Mouse (Mus musculus): ENCODE measurements at regions not wholly inside any gene's neighbourhood (a gene's known extent, or its start where the extent isn't known, plus 50 kb on each side); places are given as distances from the start of the nearest gene placed in this dataset.

DNA sequence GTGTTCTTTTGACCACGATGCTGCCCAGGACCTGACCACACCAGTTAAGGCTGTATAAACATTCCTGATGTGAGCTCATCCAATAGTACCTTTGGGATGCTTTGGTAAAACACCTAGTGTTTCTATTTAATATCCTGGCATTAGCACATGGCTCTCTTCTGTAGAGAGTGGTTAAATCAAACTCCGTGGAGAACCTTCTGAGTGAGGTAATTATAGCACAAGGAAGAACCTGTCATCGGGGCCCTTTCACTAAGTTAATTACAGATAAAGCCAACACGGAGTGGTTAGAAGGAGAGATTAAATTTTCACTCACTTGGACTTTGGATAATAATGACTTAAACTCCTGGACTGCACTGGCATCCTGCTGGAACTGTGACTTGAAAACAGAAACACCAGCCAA lies 133.8 kb upstream of the N6amt1 start:
- H3K27me3 ChIP-seq (ENCODE audit: insufficient read depth, low read length) = no peaks in the 10 kb centered on the region
- DNase-seq (no peak), ATAC-seq (no peak)
- H3K9me3 ChIP-seq (ENCODE audit: low read length) = no peaks in the 10 kb centered on the region
- H3K4me1 ChIP-seq (ENCODE audit: insufficient read depth) = no peaks in the 10 kb centered on the region
- 60% methylated on average over 4 of the region's 4 CpGs for WGBS (ENCODE audit: insufficient replicate concordance)
- no peak overlapping the region for H3K9ac ChIP-seq (replicated peaks)
- no peak overlapping the region for H3K4me2 ChIP-seq (ENCODE audit: low read depth, low read length)
- TF ChIP-seq EP300 (IDR thresholded peaks at IDR 0.05; ENCODE audit: low read depth) = no peak
- no peak for TF ChIP-seq CTCF (IDR thresholded peaks at IDR 0.05; ENCODE audit: low read depth)
- no peak overlapping the region for H3K4me3 ChIP-seq (ENCODE audit: low read depth, low read length)
- H3K27ac ChIP-seq (ENCODE audit: low read depth) = no peak overlapping the region
- no peaks in the 10 kb centered on the region for H3K36me3 ChIP-seq (replicated peaks; ENCODE audit: insufficient read depth, low read length)

- Histone ChIP-seq H3K27me3 (ENCODE audit: insufficient read depth, low read length) (no peaks in the 10 kb centered on the region), H3K27ac (ENCODE audit: low read depth) (no peak overlapping the region), H3K4me2 (ENCODE audit: low read depth, low read length) (no peak overlapping the region), H3K9ac (replicated peaks) (no peak overlapping the region), H3K4me3 (ENCODE audit: low read depth, low read length) (no peak overlapping the region), H3K36me3 (replicated peaks; ENCODE audit: insufficient read depth, low read length) (no peaks in the 10 kb centered on the region), H3K4me1 (ENCODE audit: insufficient read depth) (no peaks in the 10 kb centered on the region), H3K9me3 (ENCODE audit: low read length) (no peaks in the 10 kb centered on the region)
- ATAC-seq (no peak), DNase-seq (no peak)
- TF ChIP-seq CTCF (IDR thresholded peaks at IDR 0.05; ENCODE audit: low read depth) = no peak
- 68% methylated on average over 1 of the region's 1 CpGs for WGBS (ENCODE audit: insufficient replicate concordance)
Measured at GRCm38 (mm10) chr16:87207875-87208274, 146.1 kb upstream of the N6amt1 start.

DNA sequence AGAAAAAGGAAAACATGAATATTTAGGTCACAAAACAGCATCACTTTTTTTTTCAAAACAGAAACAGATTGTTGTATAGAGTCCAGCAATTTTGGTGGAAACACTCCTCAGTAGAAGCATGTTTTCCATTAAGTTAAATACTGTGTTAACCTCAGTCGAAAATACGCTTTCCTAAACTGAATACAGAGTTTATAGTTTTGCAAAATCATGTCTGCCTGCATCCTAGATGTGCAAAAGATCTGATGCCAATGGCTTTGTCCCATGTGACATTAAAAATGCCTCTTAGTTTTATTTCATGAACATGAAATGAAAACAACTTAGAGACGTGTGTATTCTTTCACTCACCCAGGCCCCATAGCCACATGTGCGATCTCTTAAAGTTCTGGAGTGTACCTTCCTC lies 163.5 kb upstream of the N6amt1 start:
- no peak overlapping the region for H3K4me3 ChIP-seq (ENCODE audit: low read depth, low read length)
- H3K4me2 ChIP-seq (ENCODE audit: low read depth, low read length) = no peak overlapping the region
- ATAC-seq (no peak), DNase-seq (no peak)
- H3K9ac ChIP-seq (replicated peaks) = no peak overlapping the region
- no peaks in the 10 kb centered on the region for H3K4me1 ChIP-seq (ENCODE audit: insufficient read depth)
- TF ChIP-seq EP300 (IDR thresholded peaks at IDR 0.05; ENCODE audit: low read depth) = no peak
- TF ChIP-seq CTCF (IDR thresholded peaks at IDR 0.05; ENCODE audit: low read depth) = no peak
- H3K36me3 ChIP-seq (replicated peaks; ENCODE audit: insufficient read depth, low read length) = no peaks in the 10 kb centered on the region
- no peak overlapping the region for H3K27ac ChIP-seq (ENCODE audit: low read depth)
- H3K27me3 ChIP-seq (ENCODE audit: insufficient read depth, low read length) = no peaks in the 10 kb centered on the region
- 76% methylated on average over 4 of the region's 4 CpGs for WGBS (ENCODE audit: insufficient replicate concordance)
- no peaks in the 10 kb centered on the region for H3K9me3 ChIP-seq (ENCODE audit: low read length)

DNA sequence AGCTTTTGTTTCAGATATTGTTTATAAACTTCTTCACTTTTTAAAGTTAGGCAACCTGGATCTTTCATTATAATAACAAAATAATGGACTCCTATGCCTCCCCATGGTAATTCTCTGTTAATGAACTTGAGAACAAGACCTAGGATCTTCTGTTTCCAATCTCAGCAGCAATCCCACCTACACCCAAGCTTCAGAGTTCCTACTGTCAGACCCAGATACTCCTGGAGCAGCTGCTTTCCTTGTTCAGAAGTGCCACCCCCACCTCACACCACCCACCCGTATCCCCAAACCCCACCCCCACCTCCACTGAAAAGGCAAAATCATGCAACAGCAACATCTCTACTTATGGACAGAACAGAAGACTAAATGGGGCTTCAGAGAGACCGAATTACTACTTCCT lies 165.2 kb upstream of the N6amt1 start:
- Histone ChIP-seq H3K27me3 (ENCODE audit: insufficient read depth, low read length) (no peaks in the 10 kb centered on the region), H3K36me3 (replicated peaks; ENCODE audit: insufficient read depth, low read length) (no peaks in the 10 kb centered on the region), H3K27ac (ENCODE audit: low read depth) (no peak overlapping the region), H3K4me2 (ENCODE audit: low read depth, low read length) (no peak overlapping the region), H3K9me3 (ENCODE audit: low read length) (no peaks in the 10 kb centered on the region), H3K4me3 (ENCODE audit: low read depth, low read length) (no peak overlapping the region), H3K9ac (replicated peaks) (no peak overlapping the region), H3K4me1 (ENCODE audit: insufficient read depth) (no peaks in the 10 kb centered on the region)
- no peak for ATAC-seq
- DNase-seq = no peak
- TF ChIP-seq CTCF (IDR thresholded peaks at IDR 0.05; ENCODE audit: low read depth) (no peak), EP300 (IDR thresholded peaks at IDR 0.05; ENCODE audit: low read depth) (no peak)
- 65% methylated on average over 2 of the region's 2 CpGs for WGBS (ENCODE audit: insufficient replicate concordance)

DNA sequence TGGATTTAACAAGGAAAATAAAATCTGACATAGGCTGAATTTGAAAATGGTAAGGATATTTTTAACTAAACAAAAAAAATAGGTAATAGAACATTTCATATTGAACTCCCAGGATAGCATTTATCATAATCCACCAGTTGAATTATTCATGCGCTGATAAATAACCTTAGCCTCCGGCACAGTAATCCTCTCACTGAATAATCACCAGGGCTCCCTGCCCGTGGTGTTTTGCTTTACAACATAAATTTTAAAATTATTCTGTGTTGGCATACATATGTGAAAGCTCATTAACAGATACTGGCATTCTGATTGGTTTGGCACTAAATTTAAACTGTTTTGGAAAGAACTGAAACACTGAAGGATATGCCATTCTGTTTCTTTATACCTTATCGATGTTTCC lies 181.6 kb upstream of the N6amt1 start:
- no peaks in the 10 kb centered on the region for H3K36me3 ChIP-seq (replicated peaks; ENCODE audit: insufficient read depth, low read length)
- H3K27ac ChIP-seq (ENCODE audit: low read depth) = no peak overlapping the region
- no peak overlapping the region for H3K4me3 ChIP-seq (ENCODE audit: low read depth, low read length)
- no peaks in the 10 kb centered on the region for H3K27me3 ChIP-seq (ENCODE audit: insufficient read depth, low read length)
- ATAC-seq (no peak), DNase-seq (no peak)
- 77% methylated on average over 4 of the region's 4 CpGs for WGBS (ENCODE audit: insufficient replicate concordance)
- H3K4me1 ChIP-seq (ENCODE audit: insufficient read depth) = no peaks in the 10 kb centered on the region
- TF ChIP-seq CTCF (IDR thresholded peaks at IDR 0.05; ENCODE audit: low read depth) (no peak), EP300 (IDR thresholded peaks at IDR 0.05; ENCODE audit: low read depth) (no peak)
- no peaks in the 10 kb centered on the region for H3K9me3 ChIP-seq (ENCODE audit: low read length)
- H3K9ac ChIP-seq (replicated peaks) = no peak overlapping the region
- no peak overlapping the region for H3K4me2 ChIP-seq (ENCODE audit: low read depth, low read length)

DNA sequence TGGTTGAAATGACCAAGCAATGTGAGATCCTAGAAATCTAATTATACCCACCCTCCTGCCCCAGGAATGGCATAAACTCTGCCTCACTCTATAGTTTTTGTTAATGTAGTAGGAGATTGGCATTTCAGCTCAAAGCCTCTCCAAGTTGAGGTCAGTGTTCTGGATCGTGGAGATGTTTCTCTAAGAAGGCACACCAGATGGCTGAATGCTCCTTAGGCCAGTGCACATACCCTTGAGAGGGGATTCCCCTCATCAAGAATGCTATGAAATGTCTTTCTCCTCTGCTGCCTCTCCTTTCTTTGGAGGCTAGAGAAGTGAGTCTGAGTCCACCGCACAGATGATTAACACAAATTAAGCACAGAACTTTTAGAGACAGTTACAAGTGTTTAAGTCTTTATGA lies 214.7 kb upstream of the N6amt1 start:
- H3K27ac ChIP-seq (ENCODE audit: low read depth) = no peak overlapping the region
- ATAC-seq (no peak), DNase-seq (no peak)
- no peaks in the 10 kb centered on the region for H3K9me3 ChIP-seq (ENCODE audit: low read length)
- H3K36me3 ChIP-seq (replicated peaks; ENCODE audit: insufficient read depth, low read length) = no peaks in the 10 kb centered on the region
- TF ChIP-seq CTCF (IDR thresholded peaks at IDR 0.05; ENCODE audit: low read depth) (no peak), EP300 (IDR thresholded peaks at IDR 0.05; ENCODE audit: low read depth) (no peak)
- no peak overlapping the region for H3K9ac ChIP-seq (replicated peaks)
- no peaks in the 10 kb centered on the region for H3K4me1 ChIP-seq (ENCODE audit: insufficient read depth)
- no peak overlapping the region for H3K4me2 ChIP-seq (ENCODE audit: low read depth, low read length)
- WGBS (ENCODE audit: insufficient replicate concordance) = 74% methylated on average over 2 of the region's 2 CpGs
- no peak overlapping the region for H3K4me3 ChIP-seq (ENCODE audit: low read depth, low read length)
- no peaks in the 10 kb centered on the region for H3K27me3 ChIP-seq (ENCODE audit: insufficient read depth, low read length)

DNA sequence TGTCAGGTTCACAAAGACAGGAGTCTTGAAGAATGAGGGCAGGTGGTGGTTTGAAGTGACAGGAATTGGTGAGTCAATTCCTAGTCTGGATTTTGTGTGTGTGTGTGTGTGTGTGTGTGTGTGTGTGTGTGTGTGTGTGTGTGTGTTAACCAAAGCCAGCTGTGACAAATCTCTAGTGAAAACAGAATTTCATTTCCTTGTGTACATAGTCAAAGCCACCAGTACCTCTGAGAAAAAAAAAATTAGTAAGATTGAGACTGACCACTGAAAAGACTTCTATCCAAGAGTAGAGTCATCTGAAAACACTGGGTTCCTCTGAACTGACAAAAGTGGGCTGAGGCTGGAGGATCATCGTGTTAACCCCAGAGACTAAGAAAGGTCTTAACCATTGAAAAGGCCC lies 217.5 kb upstream of the N6amt1 start:
- no peak overlapping the region for H3K27ac ChIP-seq (ENCODE audit: low read depth)
- no peak for ATAC-seq
- WGBS (ENCODE audit: insufficient replicate concordance) = 75% methylated on average over 1 of the region's 1 CpGs

More for the DNA sequence above, 217.5 kb upstream of the N6amt1 start:
- no peak for TF ChIP-seq CTCF (IDR thresholded peaks at IDR 0.05; ENCODE audit: low read depth)
- no peak for TF ChIP-seq EP300 (IDR thresholded peaks at IDR 0.05; ENCODE audit: low read depth)
- H3K36me3 ChIP-seq (replicated peaks; ENCODE audit: insufficient read depth, low read length) = no peaks in the 10 kb centered on the region
- no peak overlapping the region for H3K9ac ChIP-seq (replicated peaks)
- H3K27me3 ChIP-seq (ENCODE audit: insufficient read depth, low read length) = no peaks in the 10 kb centered on the region
- H3K4me3 ChIP-seq (ENCODE audit: low read depth, low read length) = no peak overlapping the region
- no peaks in the 10 kb centered on the region for H3K4me1 ChIP-seq (ENCODE audit: insufficient read depth)
- no peak overlapping the region for H3K4me2 ChIP-seq (ENCODE audit: low read depth, low read length)
- no peak for DNase-seq
- no peaks in the 10 kb centered on the region for H3K9me3 ChIP-seq (ENCODE audit: low read length)

All from liver, postnatal 0 days (tissue).